Mouse (Mus musculus): ENCODE data around the gene Nlrx1. TPM values are rescaled to one million over a fixed set of nuclear protein-coding genes. Genes with fewer than 3 reads are reported as not detected.

Gene Nlrx1
- polyA plus RNA-seq, 1 experiment from 2014 or later = 5.6 TPM

- no peaks in the 10 kb centered on the region for H3K4me1 ChIP-seq (ENCODE audit: control insufficient read depth, insufficient read depth, low read length)
- H3K36me3 ChIP-seq (ENCODE audit: control insufficient read depth, insufficient read depth, low read length) = no peaks in the 10 kb centered on the region
- WGBS = 92% methylated on average over 2 of the region's 2 CpGs
- no peak for ATAC-seq (ENCODE audit: low FRiP score, low TSS enrichment)
- no peak overlapping the region for H3K4me3 ChIP-seq (ENCODE audit: low read length)
- no peak overlapping the region for H3K4me2 ChIP-seq (replicated peaks; ENCODE audit: low read depth, low read length)
- no peak overlapping the region for H3K27ac ChIP-seq (ENCODE audit: low read depth, low read length)
- no peaks in the 10 kb centered on the region for H3K9me3 ChIP-seq (ENCODE audit: control insufficient read depth, low read length)
- no peaks in the 10 kb centered on the region for H3K27me3 ChIP-seq (ENCODE audit: control insufficient read depth, insufficient read depth, low read length)
- no peak overlapping the region for H3K9ac ChIP-seq (ENCODE audit: low read depth, low read length)
Measured at GRCm38 (mm10) chr9:44207840-44208239, 60.6 kb downstream of the Nlrx1 start.

Other genes starting within 250 kb of the Nlrx1 start
- 14.3 and 19.9 TPM in 2 replicates for gene Thy1, start 225.2 kb downstream of the Nlrx1 start, polyA plus RNA-seq (2014; fragmentation: Nextera tagmentation; extraction: Ambion mirVana)
- gene Usp2, start 201.6 kb downstream of the Nlrx1 start, polyA plus RNA-seq (2014; fragmentation: Nextera tagmentation; extraction: Ambion mirVana) = 25.8 and 29.4 TPM in 2 replicates
- 0.14 TPM in 1 of 2 replicates, not detected in the other for gene Mfrp, start 166.9 kb downstream of the Nlrx1 start, polyA plus RNA-seq (2014; fragmentation: Nextera tagmentation; extraction: Ambion mirVana)
- gene C1qtnf5, start 161.4 kb downstream of the Nlrx1 start, polyA plus RNA-seq (2014; fragmentation: Nextera tagmentation; extraction: Ambion mirVana) = 4.6 and 5.4 TPM in 2 replicates
- gene Gm49380, start 155.1 kb downstream of the Nlrx1 start, polyA plus RNA-seq (2014; fragmentation: Nextera tagmentation; extraction: Ambion mirVana) = 0.09 and 0.14 TPM in 2 replicates
- gene Rnf26, start 155.1 kb downstream of the Nlrx1 start, polyA plus RNA-seq (2014; fragmentation: Nextera tagmentation; extraction: Ambion mirVana) = 51.1 and 78.4 TPM in 2 replicates
- gene Mcam, start 134.1 kb downstream of the Nlrx1 start, polyA plus RNA-seq (2014; fragmentation: Nextera tagmentation; extraction: Ambion mirVana) = 26.3 and 39.7 TPM in 2 replicates
- gene Cbl, start 34.5 kb downstream of the Nlrx1 start, polyA plus RNA-seq (2014; fragmentation: Nextera tagmentation; extraction: Ambion mirVana) = 14.8 and 27.9 TPM in 2 replicates
- not detected in 2 replicates for gene Ccdc153, start 27.9 kb downstream of the Nlrx1 start, polyA plus RNA-seq (2014; fragmentation: Nextera tagmentation; extraction: Ambion mirVana)
- gene Pdzd3, start 17.1 kb downstream of the Nlrx1 start, polyA plus RNA-seq (2014; fragmentation: Nextera tagmentation; extraction: Ambion mirVana) = 1.9 and 4.2 TPM in 2 replicates
- 1.5 and 2.7 TPM in 2 replicates for gene Abcg4, start 20.0 kb upstream of the Nlrx1 start, polyA plus RNA-seq (2014; fragmentation: Nextera tagmentation; extraction: Ambion mirVana)
- 15.9 and 24.5 TPM in 2 replicates for gene Hinfp, start 37.1 kb upstream of the Nlrx1 start, polyA plus RNA-seq (2014; fragmentation: Nextera tagmentation; extraction: Ambion mirVana)
- 6.7 and 7.6 TPM in 2 replicates for gene C2cd2l, start 51.7 kb upstream of the Nlrx1 start, polyA plus RNA-seq (2014; fragmentation: Nextera tagmentation; extraction: Ambion mirVana)
- gene Dpagt1, start 57.4 kb upstream of the Nlrx1 start, polyA plus RNA-seq (2014; fragmentation: Nextera tagmentation; extraction: Ambion mirVana) = 49.6 and 51.9 TPM in 2 replicates
- gene H2afx, start 66.1 kb upstream of the Nlrx1 start, polyA plus RNA-seq (2014; fragmentation: Nextera tagmentation; extraction: Ambion mirVana) = 413 and 421 TPM in 2 replicates
- 123 and 136 TPM in 2 replicates for gene Hmbs, start 75.6 kb upstream of the Nlrx1 start, polyA plus RNA-seq (2014; fragmentation: Nextera tagmentation; extraction: Ambion mirVana)
- 18.0 and 28.1 TPM in 2 replicates for gene Vps11, start 93.1 kb upstream of the Nlrx1 start, polyA plus RNA-seq (2014; fragmentation: Nextera tagmentation; extraction: Ambion mirVana)
- gene Hyou1, start 110.9 kb upstream of the Nlrx1 start, polyA plus RNA-seq (2014; fragmentation: Nextera tagmentation; extraction: Ambion mirVana) = 23.2 and 45.2 TPM in 2 replicates
- gene Slc37a4, start 128.3 kb upstream of the Nlrx1 start, polyA plus RNA-seq (2014; fragmentation: Nextera tagmentation; extraction: Ambion mirVana) = 29.9 and 37.8 TPM in 2 replicates
- gene Rps25, start 138.5 kb upstream of the Nlrx1 start, polyA plus RNA-seq (2014; fragmentation: Nextera tagmentation; extraction: Ambion mirVana) = 2,593 and 3,221 TPM in 2 replicates
- gene Trappc4, start 139.0 kb upstream of the Nlrx1 start, polyA plus RNA-seq (2014; fragmentation: Nextera tagmentation; extraction: Ambion mirVana) = 143 and 162 TPM in 2 replicates
- 26.7 and 28.3 TPM in 2 replicates for gene Ccdc84, start 150.0 kb upstream of the Nlrx1 start, polyA plus RNA-seq (2014; fragmentation: Nextera tagmentation; extraction: Ambion mirVana)
- not detected in 2 replicates for gene Foxr1, start 172.5 kb upstream of the Nlrx1 start, polyA plus RNA-seq (2014; fragmentation: Nextera tagmentation; extraction: Ambion mirVana)
- gene Upk2, start 186.4 kb upstream of the Nlrx1 start, polyA plus RNA-seq (2014; fragmentation: Nextera tagmentation; extraction: Ambion mirVana) = 0.30 and 0.39 TPM in 2 replicates
- 14.5 and 14.6 TPM in 2 replicates for gene Bcl9l, start 214.2 kb upstream of the Nlrx1 start, polyA plus RNA-seq (2014; fragmentation: Nextera tagmentation; extraction: Ambion mirVana)

Measured in kidney, embryonic 14.5 days (tissue).